Mouse (Mus musculus) lung, adult 2 months (tissue): ENCODE results near the gene Ablim2.

Experiments
- CTCF ChIP-seq: fragments of 200-500 bp; IDR thresholded peaks from 2 replicates; pipeline ENCODE4 v1.5.1; 2011; ENCODE audit warnings: mild to moderate bottlenecking, low read length, control low read depth; ENCODE audit not compliant: insufficient read depth
- POLR2A ChIP-seq: fragments of 200-500 bp; IDR thresholded peaks from 2 replicates; pipeline ENCODE4 v1.6.1; 2011; ENCODE audit warnings: low read depth, mild to moderate bottlenecking, control low read depth, low read length, borderline replicate concordance; ENCODE audit errors: extremely low read depth

DNA sequence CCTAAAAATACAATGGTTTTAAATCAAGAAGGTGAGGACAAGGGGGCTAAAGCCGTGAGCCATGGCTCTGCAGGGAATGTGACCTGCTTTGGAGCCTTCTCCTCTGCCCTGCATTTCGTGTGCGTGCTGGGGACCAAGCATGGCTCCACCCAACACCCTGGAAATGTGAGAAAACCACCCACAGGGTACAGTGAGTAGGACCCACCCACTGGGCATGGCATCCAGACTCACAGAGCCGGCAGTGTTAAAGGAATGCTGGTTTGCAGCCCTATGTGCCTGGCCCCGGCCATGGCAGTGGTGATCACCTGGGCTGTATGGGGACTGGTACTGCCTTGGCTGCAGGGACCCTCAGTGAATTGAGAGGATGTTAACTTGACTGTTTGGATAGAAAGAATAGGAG lies 41.4 kb downstream of the Ablim2 start:
- TF ChIP-seq CTCF (no peak), POLR2A (no peak)
